Mouse (Mus musculus) heart, postnatal 0 days (tissue): Measurements from ENCODE around the gene Lrrc45.
"Not testable (repeated sequence)": the region's sequence is repeated elsewhere in the genome, so short reads cannot be mapped to it uniquely, and the experiment has no call there.

Source experiments
- CTCF ChIP-seq: IDR thresholded peaks from 2 replicates; pipeline ENCODE4 v1.5.1; 2016; ENCODE audit warnings: antibody characterized with exemption, control low read depth, low read depth
- EP300 ChIP-seq: IDR thresholded peaks from 2 replicates; pipeline ENCODE4 v1.6.1; 2016; ENCODE audit warnings: antibody characterized with exemption, low read depth

DNA sequence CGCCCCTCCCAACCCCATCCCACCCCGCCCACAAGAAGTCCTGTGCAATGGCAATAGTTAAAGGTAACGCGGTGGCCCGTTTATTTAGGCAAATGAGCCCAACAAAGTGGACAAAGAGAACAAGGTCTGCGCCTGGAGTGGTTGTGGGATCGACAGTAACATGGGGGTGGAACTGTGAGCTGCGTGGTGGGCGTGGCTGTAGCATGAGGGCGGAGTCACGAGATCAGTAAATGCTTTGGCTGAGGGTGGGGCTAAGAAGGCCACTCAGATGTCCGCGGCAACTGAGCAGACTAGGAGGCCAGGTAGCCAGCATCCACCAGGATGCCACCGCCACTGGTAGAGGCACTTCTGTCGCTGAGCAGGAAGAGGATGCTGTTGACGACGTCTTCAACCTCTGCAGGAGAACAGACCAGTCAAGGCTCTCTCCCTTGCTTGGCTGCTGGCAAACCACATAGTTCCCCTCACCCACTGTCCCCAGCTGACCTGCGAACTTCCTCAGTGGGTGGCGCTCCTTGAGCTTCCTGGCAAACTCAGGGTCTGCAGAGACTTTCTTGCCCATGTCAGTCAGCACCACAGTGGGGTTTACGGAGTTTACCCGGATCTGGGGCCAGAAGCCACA, 15.8 kb downstream of the Lrrc45 start:
- not testable (repeated sequence) for TF ChIP-seq CTCF, EP300
